8 mouse cellular contexts compared by ENCODE assay signal in genomic region chr13:112002661-112003347, GRCm38 (mm10).
DNase-seq lines count a peak whose midpoint lies in the region; ATAC-seq and TF ChIP-seq lines count a peak whose summit lies in the region.

No protein-coding gene starts in this region.

- H3K27me3 ChIP-seq in G1E (ENCODE audit: insufficient read depth, low read length), result peaks cover 56% of the 10 kb centered on the region
- no peaks in the 10 kb centered on the region for H3K27me3 ChIP-seq in heart, postnatal 0 days (ENCODE audit: control insufficient read depth, insufficient read depth, low read length)
- H3K27me3 ChIP-seq in liver, embryonic 12.5 days (replicated peaks), result peaks cover 34% of the 10 kb centered on the region

- no peaks in the 10 kb centered on the region for H3K36me3 ChIP-seq in G1E (replicated peaks)
- no peaks in the 10 kb centered on the region for H3K36me3 ChIP-seq in heart, postnatal 0 days (replicated peaks; ENCODE audit: control insufficient read depth, insufficient read depth, low read length)
- no peaks in the 10 kb centered on the region for H3K36me3 ChIP-seq in liver, embryonic 12.5 days

- no peak for TF ChIP-seq EP300 in heart, postnatal 0 days (IDR thresholded peaks at IDR 0.05; ENCODE audit: low read depth)

- peak overlapping the region; percentile 24; the same call in 1 of the 2 replicates for H3K4me2 ChIP-seq in heart, postnatal 0 days (ENCODE audit: low read depth, low read length)
- no peak overlapping the region for H3K4me2 ChIP-seq in liver, embryonic 12.5 days

- no peaks in the 10 kb centered on the region for H3K9me3 ChIP-seq in G1E (replicated peaks)
- no peaks in the 10 kb centered on the region for H3K9me3 ChIP-seq in heart, postnatal 0 days (replicated peaks; ENCODE audit: control insufficient read depth, low read length)
- no peaks in the 10 kb centered on the region for H3K9me3 ChIP-seq in liver, embryonic 12.5 days (replicated peaks)

- intact Hi-C loops in heart, postnatal 25 days (cut with DNase I), result loop anchor here (2.0 to 5.0 kb wide), 2 partner anchors 44 to 46 kb away; no protein-coding TSS in a partner anchor

- H3K4me3 ChIP-seq in G1E (ENCODE audit: low read depth, low read length), result no peak overlapping the region
- no peak overlapping the region for H3K4me3 ChIP-seq in heart, postnatal 0 days (ENCODE audit: low read depth, low read length)
- H3K4me3 ChIP-seq in liver, embryonic 12.5 days, result no peak overlapping the region

- H3K4me1 ChIP-seq in G1E (ENCODE audit: insufficient read depth, low read depth, low read length), result no peaks in the 10 kb centered on the region
- H3K4me1 ChIP-seq in heart, postnatal 0 days (ENCODE audit: control insufficient read depth, insufficient read depth), result peaks cover 18% of the 10 kb centered on the region; the same call in 1 of the 2 replicates
- peaks cover 32% of the 10 kb centered on the region for H3K4me1 ChIP-seq in liver, embryonic 12.5 days

- peak; percentile 96 for DNase-seq in heart, adult 11 months
- no peak for DNase-seq in heart, postnatal 25 days (ENCODE audit: low spot score)
- DNase-seq in G1E (ENCODE audit: low spot score), result no peak
- DNase-seq in heart, postnatal 0 days (ENCODE audit: low spot score), result peak; percentile 69
- peak; percentile 46 to 74 for DNase-seq in spleen, postnatal 4 days (ENCODE audit: low spot score in 2 of 2)
- DNase-seq in urinary bladder, postnatal 25 days (ENCODE audit: low spot score), result no peak

- WGBS in heart, postnatal 0 days, result 23% methylated on average over 15 of the region's 15 CpGs
- WGBS in liver, embryonic 12.5 days (ENCODE audit: insufficient replicate concordance), result 32% methylated on average over 15 of the region's 15 CpGs

- no peak for TF ChIP-seq CTCF in G1E (IDR thresholded peaks at IDR 0.05; ENCODE audit: low read depth, low read length)
- no peak for TF ChIP-seq CTCF in heart, postnatal 0 days (IDR thresholded peaks at IDR 0.05; ENCODE audit: low read depth)

- peak; percentile 58; the same call in 1 of the 2 replicates for ATAC-seq in G1E (ENCODE audit: extremely low read depth, insufficient number of reproducible peaks, low FRiP score, poor library complexity, severe bottlenecking)
- peak; percentile 81 for ATAC-seq in heart, postnatal 0 days (ENCODE audit: insufficient read depth, low read depth)
- ATAC-seq in liver, embryonic 12.5 days, result peak; percentile 39; the same call in 1 of the 2 replicates
- ATAC-seq in cerebellum, adult (ENCODE audit: insufficient number of reproducible peaks, low FRiP score, low TSS enrichment), result no peak

- no peak overlapping the region for H3K9ac ChIP-seq in heart, postnatal 0 days (replicated peaks; ENCODE audit: low read depth, low read length)
- peak overlapping the region; percentile 10; the same call in 1 of the 2 replicates for H3K9ac ChIP-seq in liver, embryonic 12.5 days

- peak overlapping the region; percentile 65 for H3K27ac ChIP-seq in heart, postnatal 0 days (ENCODE audit: low read depth)
- peak overlapping the region; percentile 47; the same call in 1 of the 2 replicates for H3K27ac ChIP-seq in liver, embryonic 12.5 days

Comparison
In these comparisons a context has a peak if more than half of its experiments do, and no peak if none do; other contexts are left out.
1. DNase-seq: peak in heart, adult 11 months (single experiment), heart, postnatal 0 days (single experiment) and spleen, postnatal 4 days (2 of 2); none in heart, postnatal 25 days (single experiment), G1E (single experiment) and urinary bladder, postnatal 25 days (single experiment).